Mouse (Mus musculus) ES-E14 (cell line): ENCODE results near the gene Dusp19.

Experiments
- CHD2 ChIP-seq: IDR thresholded peaks from 2 replicates; pipeline ENCODE4 v1.6.1; 2014; ENCODE audit warnings: mild to moderate bottlenecking, low read depth, low read length, inconsistent platforms
- HCFC1 ChIP-seq: IDR thresholded peaks from 2 replicates; pipeline ENCODE4 v1.6.1; 2012; ENCODE audit warnings: low read length, inconsistent platforms, borderline replicate concordance; ENCODE audit not compliant: insufficient read depth
- MAFK ChIP-seq: IDR thresholded peaks from 2 replicates; pipeline ENCODE4 v1.6.1; 2014; ENCODE audit warnings: mild to moderate bottlenecking, low read depth, low read length, inconsistent platforms; ENCODE audit not compliant: insufficient read depth
- ZC3H11A ChIP-seq: IDR thresholded peaks from 2 replicates; pipeline ENCODE4 v1.6.1; 2012; ENCODE audit warnings: low read depth, mild to moderate bottlenecking, inconsistent platforms, low read length, borderline replicate concordance
- ZNF384 ChIP-seq: IDR thresholded peaks from 2 replicates; pipeline ENCODE4 v1.6.1; 2012; ENCODE audit warnings: low read depth, low read length, inconsistent platforms

- TF ChIP-seq ZNF384 (no peak), ZC3H11A (no peak), HCFC1 (no peak; the same call in 1 of the 2 replicates), CHD2 (no peak), MAFK (no peak)
These were observed 36.4 kb upstream of the Dusp19 start for GRCm38 (mm10) chr2:80580311-80580961.
